Mouse (Mus musculus): ENCODE data around the gene Cul4a. TPM values are rescaled to one million over a fixed set of nuclear protein-coding genes. Genes with fewer than 3 reads are reported as not detected.
"Not testable (repeated sequence)": the region's sequence is repeated elsewhere in the genome, so short reads cannot be mapped to it uniquely, and the experiment has no call there.

Cul4a gene
- polyA plus RNA-seq (2016; fragmentation: Nextera tagmentation; extraction: Ambion mirVana) = 107 and 124 TPM in 2 replicates

DNA sequence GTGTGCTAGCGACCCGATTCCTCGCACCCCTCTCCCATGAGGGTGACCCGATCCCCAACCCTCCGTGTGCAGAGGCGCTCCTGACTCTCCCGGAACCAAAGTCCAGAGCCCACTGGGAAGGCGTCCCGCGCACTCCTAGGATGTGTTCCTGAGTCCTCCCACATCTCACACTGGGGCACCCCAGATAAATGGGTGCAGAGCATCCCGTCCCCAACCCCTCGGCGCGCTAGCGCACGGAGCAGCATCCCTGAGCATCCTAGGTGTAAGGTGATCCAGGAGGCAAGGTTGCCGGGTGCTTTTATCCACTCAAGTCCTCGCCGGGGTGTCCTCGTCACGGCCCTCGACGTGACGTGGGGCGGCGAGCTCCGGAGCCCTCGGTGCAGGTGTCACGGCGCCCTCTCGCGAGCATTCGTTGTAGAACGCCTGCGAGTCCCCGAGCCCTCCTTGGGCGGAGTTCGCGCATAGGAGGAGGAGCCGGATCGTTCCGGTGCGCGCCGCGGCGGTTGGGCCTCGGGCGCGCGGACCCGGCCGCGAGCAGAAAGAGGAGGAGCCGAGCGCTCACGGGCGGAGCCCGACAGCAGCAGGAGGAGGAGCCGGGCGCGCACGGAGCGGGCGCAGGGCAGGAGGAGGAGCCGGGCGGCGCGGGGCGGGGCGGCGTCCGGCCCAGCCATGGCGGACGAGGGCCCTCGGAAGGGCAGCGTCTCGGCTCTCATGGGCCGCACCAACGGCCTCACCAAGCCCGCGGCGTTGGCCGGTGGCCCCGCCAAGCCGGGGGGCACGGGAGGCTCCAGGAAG lies at the start of gene Cul4a, which contains the start of gene Pcid2:
TSS of gene Cul4a (plus strand) at position 535 of the 795 bp plus-strand sequence.
TSS of gene Pcid2 (minus strand) at position 373 of the 795 bp plus-strand sequence.
- peak; percentile 99 for DNase-seq (ENCODE audit: low spot score)
- Histone ChIP-seq H3K27me3 (ENCODE audit: insufficient read depth, poor library complexity, severe bottlenecking) (no peaks in the 10 kb centered on the region), H3K27ac (peak within 1 kb of the TSS; percentile 95), H3K4me1 (peaks cover 44% of the 10 kb centered on the region), H3K4me3 (peak within 1 kb of the TSS; percentile 91), H3K9me3 (no peaks in the 10 kb centered on the region), H3K36me3 (peaks cover 18% of the 10 kb centered on the region; the same call in 1 of the 2 replicates)
- under 1% methylated on average over 83 of the region's 87 CpGs for WGBS

DNA sequence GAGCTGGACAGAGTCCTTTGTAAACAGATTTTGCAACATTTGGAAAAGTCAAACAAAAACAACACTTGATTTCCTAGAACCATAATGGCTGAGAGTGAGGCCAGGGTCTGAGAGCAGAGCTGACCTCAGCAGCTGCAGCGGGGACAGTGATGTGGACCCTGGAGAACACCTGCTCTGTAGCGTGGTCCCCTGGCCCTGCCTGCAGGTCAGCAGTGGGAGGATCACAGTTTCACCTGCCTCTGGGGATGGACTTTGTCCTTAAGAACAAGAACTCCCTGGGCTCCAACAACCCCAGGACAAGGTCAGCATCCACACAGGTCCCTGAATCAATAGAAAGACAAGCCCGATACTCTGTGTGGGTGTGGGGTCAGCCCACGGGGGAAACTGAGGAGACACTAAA lies 48.1 kb upstream of the Cul4a start:
- Histone ChIP-seq H3K36me3 (no peaks in the 10 kb centered on the region), H3K27me3 (ENCODE audit: insufficient read depth, poor library complexity, severe bottlenecking) (no peaks in the 10 kb centered on the region), H3K4me3 (no peak overlapping the region), H3K4me1 (no peaks in the 10 kb centered on the region), H3K9me3 (no peaks in the 10 kb centered on the region), H3K27ac (no peak overlapping the region)
- DNase-seq (ENCODE audit: low spot score) = no peak
- WGBS = 86% methylated on average over 4 of the region's 4 CpGs

DNA sequence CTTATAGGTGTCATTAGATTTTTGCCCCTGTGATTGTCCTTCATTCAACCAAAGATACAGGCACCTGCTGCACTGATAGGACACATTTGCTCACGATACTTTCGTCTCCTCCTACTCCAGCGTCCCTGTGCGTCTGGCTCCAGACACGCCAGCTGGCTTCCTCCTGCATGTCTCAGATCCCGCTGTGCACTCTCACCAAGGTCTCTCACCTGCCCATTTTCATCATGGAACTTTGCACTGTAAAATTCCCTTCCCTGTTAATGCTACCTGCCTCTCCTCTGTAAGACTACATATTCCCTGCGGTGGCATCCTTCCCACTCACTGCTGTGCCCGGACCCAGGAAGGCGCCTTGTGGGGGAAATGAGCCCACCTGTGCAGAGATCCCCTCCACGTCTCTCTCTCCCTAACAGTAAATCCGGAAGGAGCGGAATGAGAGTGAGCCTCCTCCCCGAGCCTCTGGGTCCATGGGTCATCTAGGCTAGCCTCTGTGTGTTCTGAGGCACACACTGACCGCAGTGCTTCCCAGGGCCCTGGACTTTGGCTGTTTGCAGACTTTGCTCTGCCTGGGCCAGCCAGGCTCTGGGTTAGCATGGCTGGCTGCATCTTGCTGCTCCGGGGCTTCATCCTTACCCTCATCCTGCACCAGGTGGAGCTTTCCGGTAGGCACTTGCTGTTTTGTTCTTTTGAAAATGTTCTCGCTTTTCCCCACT lies 44.8 kb upstream of the Cul4a start, which contains the start of gene Proz:
TSS of gene Proz (plus strand) at position 474 of the 710 bp plus-strand sequence.
- Histone ChIP-seq H3K27ac (no peak within 1 kb of the TSS), H3K36me3 (no peaks in the 10 kb centered on the region), H3K4me3 (no peak within 1 kb of the TSS), H3K9me3 (no peaks in the 10 kb centered on the region), H3K27me3 (ENCODE audit: insufficient read depth, poor library complexity, severe bottlenecking) (0 out of 2 replicates have a peak, but pooled peaks cover 4% of the 10 kb centered on the region), H3K4me1 (no peaks in the 10 kb centered on the region)
- DNase-seq (ENCODE audit: low spot score) = no peak
- 71% methylated on average over 17 of the region's 17 CpGs for WGBS

DNA sequence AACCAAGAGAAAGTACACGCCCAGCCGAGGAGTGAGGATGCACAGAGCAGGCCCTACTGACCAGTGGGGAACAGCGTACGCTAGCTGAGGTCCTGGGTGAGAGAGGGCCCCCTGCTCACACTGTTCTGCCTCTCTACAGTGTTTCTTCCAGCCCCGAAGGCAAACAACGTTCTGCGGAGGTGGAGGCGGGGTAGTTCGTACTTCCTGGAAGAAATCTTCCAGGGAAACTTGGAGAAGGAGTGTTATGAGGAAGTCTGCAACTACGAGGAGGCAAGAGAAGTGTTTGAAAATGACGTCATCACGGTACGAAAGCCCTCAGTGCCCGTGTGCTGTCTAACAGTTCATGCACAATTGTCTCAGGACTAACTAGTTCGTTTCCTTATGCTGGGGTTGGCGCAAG lies 42.3 kb upstream of the Cul4a start:
- Histone ChIP-seq H3K9me3 (no peaks in the 10 kb centered on the region), H3K36me3 (no peaks in the 10 kb centered on the region), H3K4me1 (no peaks in the 10 kb centered on the region), H3K27ac (no peak overlapping the region), H3K4me3 (no peak overlapping the region), H3K27me3 (ENCODE audit: insufficient read depth, poor library complexity, severe bottlenecking) (0 out of 2 replicates have a peak, but pooled peaks cover 4% of the 10 kb centered on the region)
- WGBS = 73% methylated on average over 16 of the region's 16 CpGs
- DNase-seq (ENCODE audit: low spot score) = no peak

DNA sequence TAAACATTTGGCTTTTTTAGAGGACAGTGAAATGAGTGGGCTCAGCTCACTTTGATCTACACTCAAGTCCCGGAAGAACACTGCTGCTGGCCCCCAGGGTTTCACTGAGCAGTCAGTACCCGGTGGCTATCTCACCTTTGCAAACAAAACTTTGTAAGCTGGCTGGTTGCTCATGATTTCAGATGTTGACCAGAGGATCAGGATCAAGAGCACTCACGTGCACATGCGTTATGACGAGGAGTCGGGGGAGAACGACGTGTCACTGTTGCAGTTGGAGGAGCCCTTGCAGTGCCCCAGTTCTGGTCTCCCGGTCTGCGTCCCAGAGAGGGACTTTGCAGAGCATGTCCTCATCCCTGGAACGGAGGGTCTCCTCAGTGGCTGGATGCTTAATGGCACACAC lies 32.2 kb upstream of the Cul4a start:
- Histone ChIP-seq H3K27me3 (ENCODE audit: insufficient read depth, poor library complexity, severe bottlenecking) (no peaks in the 10 kb centered on the region), H3K9me3 (no peaks in the 10 kb centered on the region), H3K4me1 (no peaks in the 10 kb centered on the region), H3K4me3 (no peak overlapping the region), H3K27ac (no peak overlapping the region), H3K36me3 (peaks cover 56% of the 10 kb centered on the region)
- WGBS = 92% methylated on average over 11 of the region's 11 CpGs
- no peak for DNase-seq (ENCODE audit: low spot score)

DNA sequence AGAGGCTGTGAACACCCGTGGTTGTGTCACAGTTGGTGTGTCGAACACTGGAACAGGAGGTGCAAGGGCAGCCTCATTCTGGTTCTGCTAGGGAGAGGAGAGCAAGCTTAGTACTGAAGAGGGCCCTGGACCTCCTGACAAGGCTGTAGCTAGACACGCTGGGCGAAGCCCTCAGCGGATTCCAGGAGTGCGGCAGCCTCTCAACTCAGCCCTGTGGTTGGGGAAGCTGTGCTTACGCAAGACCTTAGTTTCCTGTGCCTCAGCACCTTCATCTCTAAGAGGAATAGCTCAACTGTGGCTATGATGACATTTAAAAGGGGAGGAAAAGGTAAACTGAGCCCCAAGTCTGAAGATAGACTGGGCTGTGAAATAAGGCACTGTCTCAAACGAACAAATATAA lies 30.4 kb upstream of the Cul4a start:
- 90% methylated on average over 8 of the region's 8 CpGs for WGBS
- Histone ChIP-seq H3K27ac (no peak overlapping the region), H3K36me3 (peaks cover 73% of the 10 kb centered on the region), H3K27me3 (ENCODE audit: insufficient read depth, poor library complexity, severe bottlenecking) (no peaks in the 10 kb centered on the region), H3K4me1 (no peaks in the 10 kb centered on the region), H3K4me3 (no peak overlapping the region), H3K9me3 (no peaks in the 10 kb centered on the region)
- DNase-seq (ENCODE audit: low spot score) = no peak

DNA sequence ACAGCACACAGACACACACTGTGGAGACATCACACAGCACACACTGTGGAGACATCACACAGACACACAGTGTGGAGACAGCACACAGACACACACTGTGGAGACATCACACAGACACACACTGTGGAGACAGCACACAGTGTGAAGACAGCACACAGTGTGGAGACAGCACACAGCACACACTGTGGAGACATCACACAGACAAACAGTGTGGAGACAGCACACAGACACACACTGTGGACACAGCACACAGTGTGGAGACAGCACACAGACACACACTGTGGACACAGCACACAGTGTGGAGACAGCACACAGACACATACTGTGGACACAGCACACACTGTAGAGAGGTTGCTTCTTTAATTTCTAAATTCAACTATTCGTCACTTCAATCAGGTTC lies 29.8 kb upstream of the Cul4a start:
- H3K4me3 ChIP-seq; H3K27me3 ChIP-seq (ENCODE audit: insufficient read depth, poor library complexity, severe bottlenecking); DNase-seq (ENCODE audit: low spot score); H3K27ac ChIP-seq; H3K9me3 ChIP-seq; H3K4me1 ChIP-seq: not testable (repeated sequence)
- peaks cover 79% of the 10 kb centered on the region for H3K36me3 ChIP-seq
- WGBS = 100% methylated on average over 1 of the region's 1 CpGs

DNA sequence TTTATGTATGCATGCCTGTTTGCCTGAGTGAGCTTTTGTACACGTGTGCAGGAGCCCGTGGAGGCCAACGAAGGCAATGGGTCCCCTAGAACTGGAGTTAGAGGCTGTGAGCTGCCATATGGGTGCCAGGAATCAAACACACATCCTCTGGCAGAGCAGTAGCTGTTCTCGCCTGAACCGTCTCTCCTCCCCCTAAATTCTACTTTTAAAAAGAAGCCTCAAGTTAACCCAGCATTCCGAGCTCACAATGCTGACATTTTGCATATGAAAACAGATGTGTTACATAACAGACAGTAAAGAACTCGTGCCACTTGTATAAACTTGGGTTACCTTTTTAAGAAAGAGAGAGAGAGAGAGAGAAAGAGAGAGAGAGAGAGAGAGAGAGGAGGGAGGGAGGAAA lies 27.9 kb upstream of the Cul4a start:
- H3K27ac ChIP-seq = no peak overlapping the region
- H3K36me3 ChIP-seq = peaks cover 98% of the 10 kb centered on the region
- H3K27me3 ChIP-seq (ENCODE audit: insufficient read depth, poor library complexity, severe bottlenecking) = no peaks in the 10 kb centered on the region
- WGBS = 86% methylated on average over 7 of the region's 7 CpGs
- no peak overlapping the region for H3K4me3 ChIP-seq
- no peak for DNase-seq (ENCODE audit: low spot score)
- H3K4me1 ChIP-seq = no peaks in the 10 kb centered on the region
- no peaks in the 10 kb centered on the region for H3K9me3 ChIP-seq

DNA sequence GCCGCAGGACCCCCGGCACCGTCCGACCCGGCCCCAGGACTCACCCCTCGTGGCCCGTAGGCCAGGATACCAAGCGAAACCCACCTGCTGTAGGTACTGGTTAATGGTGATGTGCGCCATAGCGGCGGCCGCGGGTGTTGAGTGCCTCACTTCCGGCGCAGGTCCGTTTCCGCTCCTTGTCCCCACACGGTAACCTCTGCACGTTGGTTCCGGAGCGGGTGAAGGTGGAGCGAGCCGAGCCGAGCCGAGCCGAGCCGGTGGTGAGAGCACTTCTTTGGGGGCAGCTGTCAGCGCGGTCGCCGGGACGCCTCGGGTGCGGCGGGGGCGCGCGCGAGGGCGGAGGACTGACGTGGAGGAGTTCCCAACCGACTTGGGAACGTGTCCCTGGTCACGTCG lies 732 bp upstream of the Cul4a start:
- Histone ChIP-seq H3K27me3 (ENCODE audit: insufficient read depth, poor library complexity, severe bottlenecking) (no peaks in the 10 kb centered on the region), H3K9me3 (no peaks in the 10 kb centered on the region), H3K4me3 (peak overlapping the region; percentile 91), H3K36me3 (peaks cover 23% of the 10 kb centered on the region; the same call in 1 of the 2 replicates), H3K27ac (peak overlapping the region; percentile 95), H3K4me1 (peaks cover 40% of the 10 kb centered on the region)
- under 1% methylated on average over 45 of the region's 45 CpGs for WGBS
- peak; percentile 96 for DNase-seq (ENCODE audit: low spot score)

DNA sequence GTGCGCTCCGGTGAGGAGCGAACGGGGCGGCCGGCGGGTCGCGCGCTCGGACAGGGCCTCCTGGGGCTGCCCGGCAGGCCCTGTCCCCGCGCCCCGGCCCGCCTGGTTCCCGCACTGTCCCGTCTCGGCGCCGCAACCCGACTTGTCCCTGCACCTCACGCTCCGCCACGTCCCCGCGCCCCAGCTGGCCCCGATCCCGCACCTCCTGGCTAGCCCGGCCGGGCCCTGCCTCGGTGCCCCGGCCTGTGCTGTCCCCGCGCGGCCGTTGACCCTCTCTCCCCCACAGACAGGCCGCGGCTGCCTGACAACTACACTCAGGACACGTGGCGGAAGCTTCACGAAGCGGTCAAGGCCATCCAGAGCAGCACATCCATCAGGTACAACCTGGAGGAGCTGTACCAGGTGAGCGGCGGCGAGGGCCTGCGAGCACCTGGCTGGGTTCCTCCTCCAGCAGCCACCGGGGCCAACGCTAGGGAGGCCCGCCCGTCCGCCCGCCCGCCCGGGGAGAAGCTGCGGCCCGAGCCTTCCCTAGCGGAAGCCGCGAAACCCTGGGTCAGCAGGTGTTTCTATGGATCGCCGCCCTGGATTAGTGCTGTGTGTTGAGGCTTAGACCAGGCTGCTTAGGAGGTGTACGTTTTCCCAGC lies 609 bp downstream of the Cul4a start:
- Histone ChIP-seq H3K27me3 (ENCODE audit: insufficient read depth, poor library complexity, severe bottlenecking) (no peaks in the 10 kb centered on the region), H3K36me3 (peaks cover 18% of the 10 kb centered on the region; the same call in 1 of the 2 replicates), H3K4me3 (peak overlapping the region; percentile 91), H3K27ac (peak overlapping the region; percentile 95), H3K4me1 (peaks cover 49% of the 10 kb centered on the region), H3K9me3 (no peaks in the 10 kb centered on the region)
- DNase-seq (ENCODE audit: low spot score) = peak; percentile 83
- under 1% methylated on average over 63 of the region's 63 CpGs for WGBS

DNA sequence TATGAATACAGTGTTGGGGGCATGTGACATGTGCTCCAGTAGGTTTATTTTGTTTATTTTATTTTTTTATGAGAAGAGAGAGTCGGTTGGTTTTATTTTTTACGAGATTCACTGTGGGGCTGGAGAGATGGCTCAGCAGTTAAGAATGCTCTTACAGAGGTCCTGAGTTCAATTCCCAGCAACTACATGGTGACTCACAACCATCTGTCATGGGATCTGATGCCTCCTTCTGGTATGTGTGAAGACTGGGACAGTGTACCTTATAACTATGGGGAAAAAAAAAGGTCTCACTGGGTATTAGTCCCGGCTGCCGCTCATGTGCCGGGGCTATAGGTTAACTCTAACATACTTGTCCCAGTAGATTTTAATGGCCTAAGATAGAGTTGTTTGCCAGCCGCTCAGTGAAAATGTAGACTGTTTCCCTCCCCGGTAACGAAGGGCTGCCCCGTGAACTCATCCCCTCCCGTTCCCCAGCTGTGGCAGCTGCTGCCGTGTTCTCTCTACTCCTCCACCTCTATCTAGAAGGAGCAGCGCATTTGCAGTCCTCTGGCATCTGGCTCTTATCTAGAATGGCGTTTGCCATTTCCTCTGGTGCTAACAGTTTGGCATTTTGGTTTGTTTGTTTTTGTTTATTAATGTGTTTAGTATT lies 2.7 kb downstream of the Cul4a start:
- no peak for DNase-seq (ENCODE audit: low spot score)
- no peaks in the 10 kb centered on the region for H3K9me3 ChIP-seq
- no peak overlapping the region for H3K27ac ChIP-seq
- peaks cover 60% of the 10 kb centered on the region for H3K4me1 ChIP-seq
- H3K4me3 ChIP-seq = no peak overlapping the region
- H3K27me3 ChIP-seq (ENCODE audit: insufficient read depth, poor library complexity, severe bottlenecking) = no peaks in the 10 kb centered on the region
- H3K36me3 ChIP-seq = peaks cover 10% of the 10 kb centered on the region; the same call in 1 of the 2 replicates
- 62% methylated on average over 13 of the region's 13 CpGs for WGBS

DNA sequence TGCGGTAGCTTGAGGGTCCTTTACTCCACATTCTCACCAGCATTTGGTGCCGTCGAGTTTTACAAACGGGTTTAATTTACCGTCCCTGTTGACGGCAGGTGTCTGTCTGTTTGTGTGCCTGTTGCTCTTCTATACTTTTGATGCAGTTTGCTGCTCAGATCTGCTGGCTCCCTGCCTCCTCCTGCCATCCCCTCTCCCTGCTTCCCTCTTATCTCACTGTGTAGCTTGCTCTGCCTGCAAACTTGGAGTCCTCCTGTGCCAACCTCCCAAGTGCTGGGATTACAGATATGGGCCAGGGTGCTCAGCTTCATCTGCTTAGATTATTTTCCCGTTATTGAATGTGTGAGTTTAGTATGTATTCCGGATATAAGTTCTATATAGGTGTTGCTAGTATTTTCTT lies 3.5 kb downstream of the Cul4a start:
- peak overlapping the region; percentile 15; the same call in 1 of the 2 replicates for H3K4me3 ChIP-seq
- H3K4me1 ChIP-seq = peaks cover 54% of the 10 kb centered on the region
- 78% methylated on average over 8 of the region's 8 CpGs for WGBS
- H3K27me3 ChIP-seq (ENCODE audit: insufficient read depth, poor library complexity, severe bottlenecking) = no peaks in the 10 kb centered on the region
- H3K9me3 ChIP-seq = no peaks in the 10 kb centered on the region
- H3K36me3 ChIP-seq = peaks cover 19% of the 10 kb centered on the region
- H3K27ac ChIP-seq = 0 out of 2 replicates have a peak overlapping the region, but pooled peaks have one; percentile 6
- DNase-seq (ENCODE audit: low spot score) = no peak
